Mouse (Mus musculus): ENCODE measurements around the gene Sec22b. TPM values are rescaled to one million over a fixed set of nuclear protein-coding genes. Genes with fewer than 3 reads are reported as not detected.
A peak's percentile ranks its signal among the peaks of the same experiment; 100 is the strongest.

Sec22b gene
- polyA plus RNA-seq, 1 experiment from 2014 or later, result 121 TPM

DNA sequence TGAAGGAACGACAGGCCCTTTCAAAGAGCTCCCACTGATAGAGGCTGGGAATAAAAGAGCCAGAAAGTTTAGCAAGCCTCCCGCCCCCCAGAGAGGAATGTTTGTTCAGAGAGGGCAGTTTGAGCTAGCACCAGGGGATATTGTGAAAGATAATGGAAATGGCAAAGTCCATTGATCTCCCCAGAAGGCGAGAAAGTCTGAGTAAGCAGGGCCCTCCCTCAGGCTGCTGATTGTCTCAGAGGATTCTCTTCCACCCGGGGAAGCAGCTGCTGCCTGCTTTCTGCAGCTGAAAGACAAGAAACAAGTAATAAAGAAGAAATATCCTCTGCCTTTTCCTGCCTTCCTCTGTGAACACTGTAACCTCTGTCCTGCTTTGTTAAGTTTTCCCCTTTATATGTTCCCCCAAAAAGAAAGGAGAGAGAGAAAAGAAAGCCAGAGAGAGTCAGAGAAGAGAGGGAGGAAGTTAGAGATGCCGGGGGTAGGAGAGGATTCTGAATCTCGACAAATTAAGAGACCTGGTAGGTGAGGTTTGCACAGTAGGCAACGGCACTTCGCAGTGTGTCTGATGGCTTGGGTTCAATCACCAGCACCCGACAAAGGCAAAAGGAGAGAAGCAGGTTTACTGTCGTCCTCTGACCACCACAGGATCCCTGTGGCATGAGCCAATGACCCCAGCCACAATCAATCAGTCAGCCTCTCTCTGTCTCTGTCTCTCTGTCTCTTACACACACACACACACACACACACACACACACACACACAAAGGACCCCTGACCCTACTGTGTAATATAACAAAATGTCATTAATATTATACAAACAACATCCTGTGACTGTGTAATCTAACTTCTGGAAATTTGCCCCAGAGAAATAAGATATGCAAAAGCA is 38.9 kb downstream of the Sec22b start:
- Histone ChIP-seq H3K4me1 (replicated peaks; ENCODE audit: control insufficient read depth, insufficient read depth, low read length) (peaks cover 33% of the 10 kb centered on the region), H3K27me3 (ENCODE audit: control insufficient read depth, insufficient read depth, low read length) (no peaks in the 10 kb centered on the region), H3K4me2 (ENCODE audit: low read depth, low read length, severe bottlenecking) (peak overlapping the region; percentile 26; the same call in 1 of the 2 replicates), H3K27ac (ENCODE audit: low read depth, low read length) (peak overlapping the region; percentile 82), H3K4me3 (ENCODE audit: low read depth, low read length) (no peak overlapping the region), H3K9ac (ENCODE audit: low read length) (peak overlapping the region; percentile 30), H3K9me3 (ENCODE audit: control insufficient read depth, low read length) (no peaks in the 10 kb centered on the region), H3K36me3 (ENCODE audit: control insufficient read depth, insufficient read depth, low read length) (no peaks in the 10 kb centered on the region)
- 3% methylated on average over 10 of the region's 10 CpGs for WGBS
- DNase-seq (ENCODE audit: low spot score) (peak; percentile 55), ATAC-seq (replicated peaks; ENCODE audit: low FRiP score) (peak; percentile 49)

DNA sequence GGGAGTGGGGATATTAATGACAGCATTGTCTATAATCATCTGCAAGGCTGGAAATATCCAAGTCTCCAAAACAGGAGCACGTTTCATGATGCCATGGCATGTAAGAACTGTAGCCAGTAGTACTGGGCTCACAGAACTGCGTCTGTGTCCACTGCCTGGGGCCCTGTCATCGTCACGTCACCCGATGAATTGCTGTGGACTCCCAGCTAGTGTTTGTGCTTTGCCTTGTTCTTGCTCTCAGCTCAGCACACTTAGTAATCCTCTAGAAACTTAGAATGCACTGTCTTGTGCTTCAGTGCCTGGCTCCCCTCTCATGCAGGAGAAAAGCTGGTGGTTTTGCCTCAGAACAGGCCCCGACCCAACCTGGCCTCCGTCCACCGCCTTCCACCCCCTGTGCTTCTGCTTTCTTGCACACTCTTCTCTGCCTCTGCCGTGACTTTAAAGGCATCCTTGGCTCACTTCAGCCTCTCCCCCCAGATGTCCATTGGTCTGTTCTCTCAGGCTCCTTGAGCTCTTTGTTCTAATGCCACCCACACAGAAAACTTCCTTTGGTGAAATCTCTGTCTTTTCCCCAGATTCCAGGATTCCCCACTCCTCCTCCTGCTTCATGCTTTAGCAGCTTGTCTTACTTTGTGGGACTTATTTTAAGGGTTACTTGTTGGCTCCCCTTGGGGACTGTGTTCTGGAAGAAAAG is 39.7 kb downstream of the Sec22b start:
- H3K4me2 ChIP-seq (ENCODE audit: low read depth, low read length, severe bottlenecking), result no peak overlapping the region
- WGBS, result 9% methylated on average over 9 of the region's 9 CpGs
- no peaks in the 10 kb centered on the region for H3K36me3 ChIP-seq (ENCODE audit: control insufficient read depth, insufficient read depth, low read length)
- H3K4me1 ChIP-seq (replicated peaks; ENCODE audit: control insufficient read depth, insufficient read depth, low read length), result peaks cover 33% of the 10 kb centered on the region
- H3K4me3 ChIP-seq (ENCODE audit: low read depth, low read length), result no peak overlapping the region
- peak overlapping the region; percentile 61 for H3K27ac ChIP-seq (ENCODE audit: low read depth, low read length)
- no peaks in the 10 kb centered on the region for H3K27me3 ChIP-seq (ENCODE audit: control insufficient read depth, insufficient read depth, low read length)
- no peak for ATAC-seq (replicated peaks; ENCODE audit: low FRiP score)
- H3K9me3 ChIP-seq (ENCODE audit: control insufficient read depth, low read length), result no peaks in the 10 kb centered on the region
- peak overlapping the region; percentile 38; the same call in 1 of the 2 replicates for H3K9ac ChIP-seq (ENCODE audit: low read length)
- DNase-seq (ENCODE audit: low spot score), result peak; percentile 57

DNA sequence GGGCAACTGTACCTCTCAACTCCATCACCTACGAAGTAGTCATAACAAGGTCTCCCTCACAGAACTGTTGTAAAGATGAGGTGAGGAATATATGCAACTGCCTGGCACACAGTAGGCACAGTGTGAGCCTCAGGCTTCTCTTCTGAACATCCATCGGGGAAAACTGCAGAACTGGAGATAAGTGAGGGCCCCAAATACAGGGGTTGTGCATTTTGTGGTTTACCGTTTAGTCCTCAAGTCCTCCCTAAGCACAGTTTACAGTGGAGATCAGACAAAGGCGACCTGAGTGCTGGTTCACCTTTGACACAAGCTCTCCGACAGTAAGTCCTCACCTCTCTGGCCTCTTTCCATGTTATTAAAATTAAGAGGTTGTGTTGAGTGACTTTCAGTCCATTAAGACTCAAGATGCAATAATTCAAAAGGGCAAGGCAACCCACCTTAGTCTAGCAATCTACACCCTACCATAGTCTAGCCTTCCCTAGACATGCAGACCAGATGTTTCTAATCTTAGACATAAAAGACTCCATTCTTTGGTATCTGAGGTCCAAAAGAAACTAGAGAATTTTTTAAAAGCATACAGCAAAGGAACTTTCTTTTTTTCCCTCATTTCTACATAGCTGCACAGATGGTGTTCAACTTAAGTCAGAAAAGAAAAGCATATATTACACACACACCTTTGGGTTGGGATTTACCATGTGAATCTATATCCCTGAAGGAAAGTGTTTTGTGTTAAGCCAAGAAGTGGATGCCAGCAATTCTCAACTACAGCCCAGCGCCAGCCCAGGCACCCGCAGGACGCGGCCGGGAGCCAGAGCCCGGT is 40.7 kb downstream of the Sec22b start:
- Histone ChIP-seq H3K27ac (ENCODE audit: low read depth, low read length) (peak overlapping the region; percentile 37; the same call in 1 of the 2 replicates), H3K9me3 (ENCODE audit: control insufficient read depth, low read length) (no peaks in the 10 kb centered on the region), H3K36me3 (ENCODE audit: control insufficient read depth, insufficient read depth, low read length) (no peaks in the 10 kb centered on the region), H3K4me2 (ENCODE audit: low read depth, low read length, severe bottlenecking) (peak overlapping the region; percentile 39; the same call in 1 of the 2 replicates), H3K9ac (ENCODE audit: low read length) (peak overlapping the region; percentile 37), H3K4me3 (ENCODE audit: low read depth, low read length) (no peak overlapping the region), H3K27me3 (ENCODE audit: control insufficient read depth, insufficient read depth, low read length) (no peaks in the 10 kb centered on the region), H3K4me1 (replicated peaks; ENCODE audit: control insufficient read depth, insufficient read depth, low read length) (peaks cover 33% of the 10 kb centered on the region)
- peak; percentile 30 for DNase-seq (ENCODE audit: low spot score)
- 25% methylated on average over 11 of the region's 11 CpGs for WGBS
- no peak for ATAC-seq (replicated peaks; ENCODE audit: low FRiP score)

DNA sequence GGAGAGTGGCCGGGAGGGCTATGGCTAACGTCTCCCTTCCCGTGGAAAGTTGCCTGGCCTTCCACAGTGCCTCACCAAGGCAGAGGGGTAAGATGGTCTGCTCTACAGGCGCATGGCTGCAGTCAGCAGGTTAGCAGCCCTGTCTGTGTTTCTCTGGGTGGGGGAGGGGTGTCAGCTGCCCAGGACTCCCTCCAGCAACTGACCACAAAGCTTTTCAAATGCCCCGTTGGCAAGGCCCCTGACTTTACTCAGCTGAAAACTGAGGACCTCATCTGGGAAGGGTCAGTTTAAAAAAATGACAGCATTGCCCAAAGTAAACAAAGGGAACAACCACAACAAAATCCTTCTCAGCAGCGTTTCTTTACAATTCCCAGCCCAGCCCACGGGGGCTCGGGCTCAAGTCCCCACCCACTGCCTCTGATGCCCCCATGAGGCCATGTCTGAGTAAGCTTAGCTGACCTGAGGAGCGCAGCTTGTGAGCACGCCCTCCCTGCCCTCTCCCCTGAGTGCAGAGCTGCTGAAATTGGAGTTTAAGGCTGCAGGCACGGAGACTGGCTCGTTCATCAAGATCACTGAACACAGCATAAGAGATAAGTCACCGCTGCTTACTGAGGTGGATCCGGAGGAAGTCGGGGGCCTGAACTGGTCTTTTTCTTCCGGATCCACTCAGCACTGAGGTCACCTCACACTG is 41.4 kb downstream of the Sec22b start:
- Histone ChIP-seq H3K9ac (ENCODE audit: low read length) (peak overlapping the region; percentile 37), H3K27ac (ENCODE audit: low read depth, low read length) (peak overlapping the region; percentile 37; the same call in 1 of the 2 replicates), H3K4me3 (ENCODE audit: low read depth, low read length) (no peak overlapping the region), H3K27me3 (ENCODE audit: control insufficient read depth, insufficient read depth, low read length) (no peaks in the 10 kb centered on the region), H3K4me2 (ENCODE audit: low read depth, low read length, severe bottlenecking) (peak overlapping the region; percentile 39; the same call in 1 of the 2 replicates), H3K36me3 (ENCODE audit: control insufficient read depth, insufficient read depth, low read length) (no peaks in the 10 kb centered on the region), H3K9me3 (ENCODE audit: control insufficient read depth, low read length) (no peaks in the 10 kb centered on the region), H3K4me1 (replicated peaks; ENCODE audit: control insufficient read depth, insufficient read depth, low read length) (peaks cover 33% of the 10 kb centered on the region)
- DNase-seq (ENCODE audit: low spot score) (peak; percentile 72), ATAC-seq (replicated peaks; ENCODE audit: low FRiP score) (peak; percentile 54)
- 9% methylated on average over 16 of the region's 16 CpGs for WGBS

DNA sequence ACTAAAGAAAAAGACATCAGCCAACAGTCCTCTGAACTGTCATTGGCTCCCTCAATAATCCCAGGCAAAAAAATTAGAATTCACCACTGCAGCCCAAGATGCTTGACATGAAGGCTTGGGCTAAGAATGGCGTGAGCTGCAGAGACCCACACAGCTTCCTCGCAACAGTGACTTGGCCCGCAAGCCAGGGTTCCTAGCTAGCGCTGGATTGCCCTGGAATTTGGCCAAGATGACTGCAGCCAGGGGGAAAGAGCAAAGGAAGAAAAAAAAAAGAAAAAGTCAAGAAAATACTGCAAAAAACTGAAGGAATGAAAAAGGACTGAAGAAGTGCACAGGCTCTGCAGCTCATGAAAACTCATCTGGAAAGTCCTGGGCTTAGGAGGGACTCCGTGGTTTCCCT is 43.5 kb downstream of the Sec22b start:
- Histone ChIP-seq H3K27ac (ENCODE audit: low read depth, low read length) (no peak overlapping the region), H3K4me3 (ENCODE audit: low read depth, low read length) (no peak overlapping the region), H3K9ac (ENCODE audit: low read length) (no peak overlapping the region), H3K4me2 (ENCODE audit: low read depth, low read length, severe bottlenecking) (no peak overlapping the region), H3K9me3 (ENCODE audit: control insufficient read depth, low read length) (no peaks in the 10 kb centered on the region), H3K4me1 (replicated peaks; ENCODE audit: control insufficient read depth, insufficient read depth, low read length) (peaks cover 26% of the 10 kb centered on the region), H3K36me3 (ENCODE audit: control insufficient read depth, insufficient read depth, low read length) (no peaks in the 10 kb centered on the region), H3K27me3 (ENCODE audit: control insufficient read depth, insufficient read depth, low read length) (no peaks in the 10 kb centered on the region)
- DNase-seq (ENCODE audit: low spot score), result peak; percentile 31
- WGBS, result 90% methylated on average over 5 of the region's 5 CpGs
- no peak for ATAC-seq (replicated peaks; ENCODE audit: low FRiP score)

DNA sequence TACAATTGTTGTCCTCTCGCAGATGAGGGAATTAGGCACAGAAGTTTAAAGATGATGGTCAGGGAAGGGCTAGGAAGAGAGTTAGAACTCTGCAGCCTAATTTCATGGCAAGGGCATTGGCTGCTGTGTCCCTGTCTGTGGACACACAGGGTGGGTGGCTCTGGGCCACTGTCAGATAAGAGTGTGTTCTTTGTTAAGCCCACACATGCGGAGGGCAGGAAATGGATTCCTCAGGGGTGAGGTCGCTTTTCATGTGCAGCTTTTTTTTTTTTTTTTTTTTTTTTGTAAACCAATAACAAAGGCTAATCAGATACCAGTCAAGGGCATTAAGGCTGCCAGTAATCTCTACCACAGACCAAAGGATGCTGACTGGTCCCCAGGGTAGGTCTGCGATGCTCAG is 45.4 kb downstream of the Sec22b start:
- WGBS, result 30% methylated on average over 4 of the region's 4 CpGs
- no peak for ATAC-seq (replicated peaks; ENCODE audit: low FRiP score)

DNA sequence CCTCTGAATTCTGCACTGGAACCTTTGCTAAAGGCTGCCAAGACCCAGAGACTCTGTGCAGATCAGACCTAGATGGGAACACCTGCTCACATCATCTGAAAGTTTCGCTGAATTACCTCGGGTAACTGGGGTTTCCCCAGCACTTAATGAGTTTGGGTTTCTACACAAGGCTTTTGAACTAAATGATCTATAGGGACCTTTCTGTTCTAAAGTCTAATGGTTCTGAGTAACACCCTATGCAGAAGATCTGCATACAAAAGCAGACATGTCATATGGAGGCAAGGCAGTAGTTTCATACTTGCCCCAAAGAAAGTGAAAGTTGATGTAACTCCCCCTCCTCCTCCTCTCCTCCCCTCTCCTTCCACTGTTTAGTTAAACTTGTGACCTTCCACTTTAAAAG is 47.5 kb downstream of the Sec22b start:
- H3K9ac ChIP-seq (ENCODE audit: low read length), result no peak overlapping the region
- no peak overlapping the region for H3K27ac ChIP-seq (ENCODE audit: low read depth, low read length)
- WGBS, result 89% methylated on average over 2 of the region's 2 CpGs
- no peaks in the 10 kb centered on the region; the same call in 1 of the 2 replicates for H3K4me1 ChIP-seq (replicated peaks; ENCODE audit: control insufficient read depth, insufficient read depth, low read length)
- no peak for ATAC-seq (replicated peaks; ENCODE audit: low FRiP score)
- H3K9me3 ChIP-seq (ENCODE audit: control insufficient read depth, low read length), result no peaks in the 10 kb centered on the region
- DNase-seq (ENCODE audit: low spot score), result no peak
- H3K4me2 ChIP-seq (ENCODE audit: low read depth, low read length, severe bottlenecking), result no peak overlapping the region
- H3K36me3 ChIP-seq (ENCODE audit: control insufficient read depth, insufficient read depth, low read length), result no peaks in the 10 kb centered on the region
- no peak overlapping the region for H3K4me3 ChIP-seq (ENCODE audit: low read depth, low read length)
- no peaks in the 10 kb centered on the region for H3K27me3 ChIP-seq (ENCODE audit: control insufficient read depth, insufficient read depth, low read length)

More for the DNA sequence above, 45.4 kb downstream of the Sec22b start:
- Histone ChIP-seq H3K27me3 (ENCODE audit: control insufficient read depth, insufficient read depth, low read length) (no peaks in the 10 kb centered on the region), H3K27ac (ENCODE audit: low read depth, low read length) (no peak overlapping the region), H3K9me3 (ENCODE audit: control insufficient read depth, low read length) (no peaks in the 10 kb centered on the region), H3K9ac (ENCODE audit: low read length) (no peak overlapping the region), H3K4me1 (replicated peaks; ENCODE audit: control insufficient read depth, insufficient read depth, low read length) (peaks cover 11% of the 10 kb centered on the region), H3K4me3 (ENCODE audit: low read depth, low read length) (no peak overlapping the region), H3K4me2 (ENCODE audit: low read depth, low read length, severe bottlenecking) (no peak overlapping the region), H3K36me3 (ENCODE audit: control insufficient read depth, insufficient read depth, low read length) (no peaks in the 10 kb centered on the region)
- peak; percentile 47 for DNase-seq (ENCODE audit: low spot score)

DNA sequence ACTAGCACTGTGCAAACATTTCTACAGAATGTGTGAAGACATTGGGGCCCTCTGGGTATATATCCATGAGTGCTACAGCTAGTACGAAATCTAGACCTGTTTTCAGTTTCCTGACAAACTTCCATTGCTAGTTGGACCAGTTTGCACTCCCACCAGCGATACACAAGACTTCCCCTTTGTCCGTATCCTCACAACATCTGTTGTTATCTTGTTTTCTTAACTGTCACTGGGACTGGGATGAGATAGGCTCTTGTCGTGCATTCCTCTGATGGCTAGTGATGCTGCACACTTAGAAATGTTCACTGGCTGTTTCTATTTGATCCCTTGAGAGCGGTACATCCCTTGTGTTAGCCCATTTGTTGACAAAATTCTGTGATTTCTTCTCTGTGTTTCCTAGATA is 49.0 kb downstream of the Sec22b start:
- 80% methylated on average over 5 of the region's 5 CpGs for WGBS
- no peak overlapping the region for H3K27ac ChIP-seq (ENCODE audit: low read depth, low read length)
- no peak overlapping the region for H3K4me3 ChIP-seq (ENCODE audit: low read depth, low read length)
- H3K4me1 ChIP-seq (replicated peaks; ENCODE audit: control insufficient read depth, insufficient read depth, low read length), result no peaks in the 10 kb centered on the region; the same call in 1 of the 2 replicates
- no peak overlapping the region for H3K9ac ChIP-seq (ENCODE audit: low read length)
- no peaks in the 10 kb centered on the region for H3K36me3 ChIP-seq (ENCODE audit: control insufficient read depth, insufficient read depth, low read length)
- H3K4me2 ChIP-seq (ENCODE audit: low read depth, low read length, severe bottlenecking), result no peak overlapping the region
- no peaks in the 10 kb centered on the region for H3K9me3 ChIP-seq (ENCODE audit: control insufficient read depth, low read length)
- DNase-seq (ENCODE audit: low spot score) (peak; percentile 15), ATAC-seq (replicated peaks; ENCODE audit: low FRiP score) (no peak)
- no peaks in the 10 kb centered on the region for H3K27me3 ChIP-seq (ENCODE audit: control insufficient read depth, insufficient read depth, low read length)
